Mouse (Mus musculus) splenic B cell, adult 2 months (primary cell): ENCODE results near the gene L1cam.

Experiments
- DNase-seq: peaks from one replicate; pipeline ENCODE4 v3.0.0-alpha.2; 2011; ENCODE audit warnings: low read depth, low spot score
- H3K27me3 ChIP-seq: 2 replicates; pipeline ENCODE4 v1.6.1; 2012; ENCODE audit warnings: mild to moderate bottlenecking, low read length, moderate library complexity, mixed read lengths; ENCODE audit not compliant: control insufficient read depth, poor library complexity, insufficient read depth, severe bottlenecking
- H3K36me3 ChIP-seq: 2 replicates; pipeline ENCODE4 v1.6.1; 2012; ENCODE audit warnings: mild to moderate bottlenecking, low read length, moderate library complexity, mixed read lengths; ENCODE audit not compliant: control insufficient read depth, poor library complexity, insufficient read depth, severe bottlenecking

L1cam gene

DNA sequence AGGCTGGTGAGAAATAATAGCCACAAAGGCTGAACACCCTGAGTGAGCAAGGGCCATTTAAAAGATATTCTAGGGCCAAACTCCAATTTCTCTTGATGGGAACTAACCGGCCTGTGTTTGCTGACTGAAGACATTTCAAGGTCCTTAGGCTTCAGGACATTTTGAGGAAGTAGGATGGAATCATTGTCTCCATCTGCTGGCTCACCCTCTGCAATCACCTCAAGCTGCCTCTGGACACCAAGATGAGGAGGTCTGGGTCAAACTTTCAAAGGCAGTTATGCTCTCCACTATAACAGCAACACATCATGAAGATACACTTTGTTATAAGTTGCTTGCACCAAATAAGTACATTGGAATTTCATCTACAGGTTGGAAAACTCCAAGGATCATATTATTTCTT lies 14.1 kb upstream of the L1cam start:
- Histone ChIP-seq H3K36me3 (peaks cover 4% of the 10 kb centered on the region; the same call in 1 of the 2 replicates), H3K27me3 (no peaks in the 10 kb centered on the region)
- DNase-seq: no peak

DNA sequence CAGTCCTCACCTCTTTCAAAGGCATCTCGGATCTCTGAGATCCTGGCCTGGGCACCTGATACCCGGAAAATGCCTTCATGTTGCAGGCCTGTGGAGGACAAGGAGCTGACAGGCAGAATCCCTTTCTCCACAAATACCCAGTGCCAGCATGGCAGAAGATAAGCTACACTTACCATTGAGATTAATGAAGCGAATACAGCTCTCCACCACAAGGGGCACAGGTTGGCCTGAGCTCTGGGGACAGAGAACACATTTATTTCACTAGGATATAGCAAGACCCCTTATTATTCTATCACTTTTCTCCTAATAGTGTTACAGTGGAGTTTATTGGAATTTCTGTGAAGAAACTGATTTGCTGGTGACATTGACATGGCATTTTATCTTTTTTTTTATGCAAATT lies 2.1 kb upstream of the L1cam start:
- DNase-seq: no peak
- Histone ChIP-seq H3K36me3 (peaks cover 14% of the 10 kb centered on the region; the same call in 1 of the 2 replicates), H3K27me3 (no peaks in the 10 kb centered on the region)

DNA sequence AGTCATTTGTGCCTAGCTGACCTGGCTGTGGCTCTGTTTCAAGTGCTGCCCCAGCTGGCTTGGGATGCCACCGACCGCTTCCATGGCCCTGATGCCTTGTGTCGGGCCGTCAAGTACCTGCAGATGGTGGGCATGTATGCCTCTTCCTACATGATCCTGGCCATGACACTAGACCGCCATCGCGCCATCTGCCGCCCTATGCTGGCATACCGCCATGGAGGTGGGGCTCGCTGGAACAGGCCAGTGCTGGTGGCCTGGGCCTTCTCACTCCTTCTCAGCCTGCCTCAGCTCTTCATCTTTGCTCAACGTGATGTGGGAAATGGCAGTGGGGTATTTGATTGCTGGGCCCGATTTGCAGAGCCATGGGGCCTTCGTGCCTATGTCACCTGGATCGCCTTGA lies 3.1 kb downstream of the L1cam start:
- no peaks in the 10 kb centered on the region for H3K27me3 ChIP-seq
- no peak for DNase-seq
- H3K36me3 ChIP-seq: peaks cover 11% of the 10 kb centered on the region; the same call in 1 of the 2 replicates

DNA sequence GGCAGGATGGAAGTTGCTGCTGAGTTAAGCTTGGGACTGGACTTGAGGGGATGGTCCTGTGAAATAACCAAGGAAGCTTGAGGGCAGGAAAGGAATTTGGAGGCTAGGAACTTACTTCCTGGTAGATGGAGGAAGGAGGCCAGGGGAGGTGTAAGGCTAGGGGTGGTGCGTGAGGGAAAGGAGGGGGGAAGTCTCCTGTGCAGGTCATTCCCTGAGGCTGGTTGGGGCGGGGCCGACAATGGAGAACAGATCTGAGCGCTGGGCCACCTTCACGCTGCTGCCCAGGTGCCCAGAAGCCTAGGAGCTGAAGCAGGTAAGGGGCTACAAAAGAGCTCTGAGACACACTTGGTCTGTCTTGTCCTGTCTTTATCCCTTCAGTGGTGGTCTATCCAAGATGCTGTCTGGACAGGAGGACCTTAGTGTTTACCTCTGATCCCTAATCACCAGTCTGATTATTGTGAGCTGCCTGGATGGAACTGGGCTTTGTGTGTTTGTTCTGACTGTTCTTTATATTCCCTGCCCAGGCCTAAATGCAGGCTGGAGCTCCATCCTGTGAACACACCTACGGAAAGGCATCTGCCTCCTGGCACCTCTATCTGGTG lies 4.3 kb downstream of the L1cam start, which contains the start of gene Avpr2:
Gene Avpr2 (plus strand): TSS at position 552 of the 602 bp plus-strand sequence.
- DNase-seq: no peak
- Histone ChIP-seq H3K36me3 (peaks cover 9% of the 10 kb centered on the region; the same call in 1 of the 2 replicates), H3K27me3 (no peaks in the 10 kb centered on the region)

DNA sequence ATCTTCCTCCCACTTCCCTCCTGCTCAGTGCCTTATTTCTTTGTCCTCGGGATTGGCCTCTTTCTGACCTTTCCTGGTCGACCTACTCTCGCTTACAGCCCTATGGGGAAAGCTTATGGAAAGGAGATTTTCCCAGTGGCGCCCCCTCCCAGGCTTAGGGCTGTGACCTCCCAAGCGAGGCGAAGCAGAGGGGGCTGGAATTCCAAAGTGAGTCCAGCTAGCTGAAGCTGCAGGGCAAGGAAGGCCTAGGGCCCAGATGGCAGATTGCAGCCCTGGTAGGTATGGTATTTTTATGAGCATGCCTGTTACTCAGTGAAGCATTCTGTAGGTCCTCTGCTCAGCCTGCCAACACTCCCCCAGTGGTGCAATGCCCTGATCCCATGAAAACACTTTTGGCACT lies 14.4 kb downstream of the L1cam start:
- Histone ChIP-seq H3K36me3 (no peaks in the 10 kb centered on the region), H3K27me3 (no peaks in the 10 kb centered on the region)
- no peak for DNase-seq

DNA sequence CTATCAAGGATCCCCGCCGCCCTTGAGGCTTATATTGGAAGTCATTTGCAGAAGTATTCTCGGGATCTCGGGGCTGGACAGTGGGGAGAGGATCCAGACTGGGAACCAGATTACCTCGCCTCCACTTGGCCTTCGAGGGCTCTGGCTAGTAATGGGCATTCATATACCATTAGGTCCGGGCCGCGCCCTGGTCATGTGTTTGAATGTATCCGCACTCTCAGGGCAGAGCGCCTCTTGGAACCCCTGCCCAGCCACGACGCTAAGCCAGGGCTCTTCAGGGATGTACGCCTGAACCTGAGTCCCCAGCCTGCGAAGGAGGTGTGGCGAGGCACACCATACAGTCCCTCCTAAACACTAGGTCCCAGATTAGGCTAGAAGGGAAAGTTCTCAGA lies 14.9 kb downstream of the L1cam start:
- DNase-seq: no peak
- Histone ChIP-seq H3K27me3 (no peaks in the 10 kb centered on the region), H3K36me3 (no peaks in the 10 kb centered on the region)

DNA sequence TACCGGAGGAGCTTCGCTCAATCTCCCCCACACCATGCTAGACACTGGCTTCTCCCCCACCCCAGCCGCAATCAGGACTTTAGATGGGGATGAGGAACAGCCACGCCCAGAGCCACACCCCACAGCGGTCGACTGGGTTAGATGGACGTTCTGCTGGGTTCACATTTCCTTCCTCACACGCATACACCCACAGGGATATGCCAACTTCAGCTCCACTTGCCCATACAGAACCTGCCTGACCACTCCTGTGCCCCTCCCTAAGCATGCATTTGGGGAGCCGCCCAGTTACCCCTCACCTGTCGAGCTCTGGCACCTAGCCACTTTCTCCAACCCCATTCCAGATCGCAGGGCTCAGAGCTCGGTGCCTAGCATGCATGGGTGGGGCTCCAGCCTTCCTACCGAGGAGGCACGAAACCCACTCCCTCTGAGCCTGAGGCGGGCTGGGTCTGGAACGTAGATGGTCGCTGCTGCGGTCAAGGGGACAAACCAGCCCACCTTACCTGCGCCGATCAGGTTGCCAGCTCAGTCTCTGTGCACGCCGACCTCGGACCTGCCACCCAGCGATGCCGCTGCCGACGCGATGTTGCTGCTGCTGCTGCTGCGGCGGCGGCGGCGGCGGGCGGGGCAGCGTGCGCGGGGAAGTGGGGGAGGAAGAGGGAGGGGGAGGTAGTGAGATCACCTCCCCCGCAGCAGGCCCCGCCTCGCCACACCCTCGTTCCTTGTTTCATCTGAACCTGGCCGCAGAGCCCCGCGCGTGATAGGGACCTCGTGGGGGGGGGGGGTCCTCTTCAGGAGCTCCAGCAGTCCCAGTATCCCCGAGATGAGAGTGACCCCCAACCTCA lies 15.5 kb downstream of the L1cam start:
- Histone ChIP-seq H3K36me3 (no peaks in the 10 kb centered on the region), H3K27me3 (no peaks in the 10 kb centered on the region)
- peak; percentile 73 for DNase-seq

DNA sequence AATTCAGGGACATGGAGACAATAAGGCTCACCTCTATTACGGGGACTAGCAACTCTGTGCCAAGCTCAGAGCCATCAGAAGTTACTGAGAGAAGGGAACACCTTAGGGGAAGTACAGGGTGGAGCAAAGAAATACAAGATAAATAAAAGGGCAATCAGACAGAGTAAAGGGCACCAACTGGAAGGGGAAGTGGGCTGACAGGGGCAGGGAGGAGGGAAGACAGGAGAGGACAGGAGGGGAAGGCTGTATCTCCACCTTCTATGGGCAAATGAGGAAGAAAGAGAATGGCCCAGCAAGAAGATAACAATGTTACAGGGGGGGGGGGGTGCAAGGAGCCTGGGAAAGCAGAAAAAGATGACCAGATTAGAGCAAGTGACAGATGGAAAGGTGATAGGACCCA lies 18.9 kb downstream of the L1cam start:
- Histone ChIP-seq H3K36me3 (no peaks in the 10 kb centered on the region), H3K27me3 (no peaks in the 10 kb centered on the region)
- no peak for DNase-seq

DNA sequence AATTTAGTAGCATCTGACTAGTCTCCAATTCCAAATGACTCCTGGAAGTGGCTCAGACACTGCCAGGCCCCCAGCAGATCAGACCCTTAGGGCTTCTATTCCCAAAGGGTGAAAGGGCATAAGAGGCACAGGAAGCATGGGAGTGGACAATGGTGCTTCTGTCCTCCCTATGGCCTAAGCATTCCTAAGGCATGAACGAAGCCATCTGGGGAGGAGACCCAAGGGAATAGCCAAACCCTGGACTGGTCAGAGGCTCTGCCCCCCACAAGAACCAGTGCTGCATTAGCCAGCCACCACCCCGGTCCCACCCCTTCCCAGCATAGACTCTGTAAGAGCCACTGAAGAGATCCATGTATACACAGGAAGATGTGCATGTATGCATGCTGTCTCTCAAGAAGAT lies 20.0 kb downstream of the L1cam start:
- no peak for DNase-seq
- Histone ChIP-seq H3K36me3 (no peaks in the 10 kb centered on the region), H3K27me3 (no peaks in the 10 kb centered on the region)

DNA sequence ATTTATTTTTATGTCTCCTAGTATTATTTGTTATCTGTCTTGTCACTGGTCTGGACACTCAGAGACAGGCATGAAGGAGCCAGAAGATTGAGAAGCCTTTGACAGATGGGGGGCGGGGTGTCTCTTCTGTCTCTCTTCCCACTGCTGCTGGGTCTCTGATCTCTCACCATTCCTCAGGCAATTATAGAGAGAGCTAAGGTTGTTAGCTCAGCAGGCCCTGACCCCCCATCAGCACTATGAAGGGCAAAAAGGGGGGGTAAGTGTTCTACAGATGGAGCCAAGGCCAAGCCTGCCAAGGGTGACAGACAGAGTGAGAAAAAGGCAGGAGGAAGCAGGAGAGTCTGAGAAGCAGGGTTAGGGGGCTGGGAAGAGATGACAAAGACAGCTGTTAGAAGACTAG lies 23.9 kb downstream of the L1cam start:
- DNase-seq: no peak
- Histone ChIP-seq H3K27me3 (no peaks in the 10 kb centered on the region), H3K36me3 (no peaks in the 10 kb centered on the region)

DNA sequence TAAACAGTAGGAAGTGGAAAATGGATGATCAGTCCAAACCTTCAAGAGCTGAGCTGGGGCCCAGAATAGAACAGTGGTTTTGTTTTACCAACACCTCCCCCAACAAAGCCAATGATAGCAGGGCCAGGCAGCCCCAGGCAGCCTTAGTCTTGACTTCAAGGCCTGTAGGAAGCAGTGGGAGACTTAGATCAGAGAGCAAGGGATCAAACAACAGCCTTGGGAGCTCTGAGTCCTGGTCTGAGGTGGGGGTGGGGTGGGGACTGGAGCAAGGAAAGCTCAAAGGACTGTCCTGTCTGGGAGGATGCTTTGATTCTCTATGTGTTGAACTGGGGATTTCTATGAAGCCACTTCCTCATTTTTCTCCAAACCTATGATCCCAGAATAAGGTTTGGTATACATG lies 24.4 kb downstream of the L1cam start:
- Histone ChIP-seq H3K27me3 (no peaks in the 10 kb centered on the region), H3K36me3 (no peaks in the 10 kb centered on the region)
- no peak for DNase-seq

DNA sequence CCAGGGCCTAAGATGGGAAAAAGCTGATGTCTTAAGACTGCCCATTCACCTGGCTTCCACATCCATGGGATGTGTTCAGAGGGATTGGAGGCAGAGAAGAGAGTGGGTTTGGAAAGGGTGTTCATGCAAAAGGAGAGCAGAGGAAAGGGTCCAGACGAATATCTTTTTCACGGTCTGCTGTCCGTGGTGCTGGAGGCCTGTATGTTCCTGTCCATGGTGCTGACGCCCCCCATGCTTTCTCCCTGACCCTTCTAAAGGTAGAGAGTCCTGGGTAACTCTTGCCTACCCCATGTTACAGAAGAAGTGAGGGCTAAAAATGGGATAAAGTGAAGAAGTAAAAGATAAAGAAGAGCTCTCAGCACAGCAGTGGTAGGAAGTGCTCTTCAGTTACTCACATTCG lies 26.6 kb downstream of the L1cam start:
- peak; percentile 30 for DNase-seq
- Histone ChIP-seq H3K36me3 (no peaks in the 10 kb centered on the region), H3K27me3 (no peaks in the 10 kb centered on the region)

DNA sequence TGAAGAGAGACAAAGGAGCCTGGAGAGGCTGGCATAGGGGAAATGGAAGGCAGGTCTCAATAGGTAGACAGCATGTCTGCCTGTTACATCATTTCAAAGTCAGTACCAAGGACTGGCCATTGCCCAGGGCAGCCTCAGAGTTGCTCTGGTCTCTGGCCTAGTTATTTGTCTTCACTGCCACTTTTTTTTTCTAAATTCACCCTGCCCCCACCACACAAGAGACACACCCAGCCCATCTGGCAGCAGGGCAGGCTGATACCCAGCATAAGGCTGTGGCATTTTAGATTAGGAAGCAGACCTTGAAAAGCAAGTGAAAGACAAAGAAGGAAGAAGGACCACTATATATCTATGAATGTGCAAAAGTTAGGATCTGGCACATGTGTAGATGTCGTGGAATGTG lies 28.1 kb downstream of the L1cam start:
- H3K36me3 ChIP-seq: no peaks in the 10 kb centered on the region
- H3K27me3 ChIP-seq: no peaks in the 10 kb centered on the region
- no peak for DNase-seq

DNA sequence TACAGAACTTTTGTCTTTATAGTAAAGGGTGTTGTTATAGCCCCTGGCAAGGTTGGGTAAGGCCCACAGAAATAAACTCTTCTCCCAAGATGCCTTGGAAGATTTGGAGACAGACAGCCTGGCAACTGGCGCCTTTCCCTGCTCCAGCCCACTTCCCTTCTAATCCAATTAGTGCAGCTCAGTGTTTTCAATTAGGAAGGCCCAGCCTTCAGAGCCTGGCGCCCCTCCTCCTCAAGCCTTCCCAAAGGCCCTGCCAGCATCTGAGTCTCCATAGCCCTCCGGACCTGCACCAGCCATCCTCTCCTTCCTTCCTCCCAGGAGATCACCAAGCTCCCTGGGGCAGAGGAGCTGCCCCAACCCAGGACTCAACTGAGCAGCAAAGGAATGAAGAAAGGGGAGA lies 28.6 kb downstream of the L1cam start:
- H3K36me3 ChIP-seq: no peaks in the 10 kb centered on the region
- DNase-seq: no peak
- H3K27me3 ChIP-seq: no peaks in the 10 kb centered on the region

DNA sequence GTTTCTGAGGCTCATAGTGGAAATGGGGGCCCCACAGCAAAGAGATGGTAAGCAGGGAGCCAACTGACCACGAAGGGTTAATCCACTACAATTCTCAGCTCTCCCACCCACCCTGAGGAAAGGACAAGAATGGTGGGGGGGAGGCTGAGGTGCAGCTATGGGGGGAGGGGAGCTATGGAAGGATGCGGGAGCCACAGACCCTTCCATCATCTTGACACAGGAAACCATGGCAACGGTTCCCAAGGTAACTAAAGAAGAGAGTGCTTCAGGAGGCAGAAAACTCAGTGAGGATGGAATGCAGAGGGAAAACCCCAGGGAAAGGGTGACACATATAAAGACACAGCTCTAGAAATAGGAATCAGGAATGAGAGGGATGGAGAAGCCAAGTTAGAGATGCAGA lies 31.2 kb downstream of the L1cam start:
- Histone ChIP-seq H3K27me3 (no peaks in the 10 kb centered on the region), H3K36me3 (no peaks in the 10 kb centered on the region)
- no peak for DNase-seq

DNA sequence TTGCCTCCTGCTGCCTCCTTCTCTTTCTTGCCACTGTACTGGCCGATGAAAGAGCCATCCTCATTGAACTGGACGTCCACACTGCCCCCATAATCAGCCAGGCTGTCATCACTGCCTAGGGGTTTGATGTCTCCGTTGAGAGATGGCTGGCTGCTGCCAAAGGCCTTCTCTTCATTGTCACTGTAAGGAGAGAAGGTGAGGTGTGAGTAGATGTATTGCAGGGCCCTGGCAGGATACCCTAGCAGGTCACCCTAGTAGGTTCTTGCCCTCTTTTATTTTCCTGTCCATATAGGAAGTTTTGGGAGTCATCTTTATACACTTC lies 40.9 kb downstream of the L1cam start:
- H3K36me3 ChIP-seq: no peaks in the 10 kb centered on the region
- no peak for DNase-seq
- H3K27me3 ChIP-seq: no peaks in the 10 kb centered on the region
